Mouse (Mus musculus) hindbrain, embryonic 15.5 days (tissue): ENCODE measurements at regions not wholly inside any gene's neighbourhood (a gene's known extent, or its start where the extent isn't known, plus 50 kb on each side); places are given as distances from the start of the nearest gene placed in this dataset.

ENCODE experiments used
- ATAC-seq: fragments of 200-750 bp; cut with Nextera tagmentation; 2 replicates; pipeline ENCODE4 v1.8.0; 2017; ENCODE audit warnings: low read depth, moderate number of reproducible peaks, moderate TSS enrichment; ENCODE audit not compliant: low FRiP score
- H3K27ac ChIP-seq: fragments of 300-500 bp; sonication (generic); replicated peaks from 2 replicates; pipeline ENCODE4 v1.5.1; 2015; ENCODE audit warnings: mild to moderate bottlenecking, inconsistent platforms
- H3K27me3 ChIP-seq: fragments of 300-500 bp; sonication (generic); 2 replicates; pipeline ENCODE4 v1.6.1; 2015; ENCODE audit warnings: control low read depth, inconsistent platforms
- H3K36me3 ChIP-seq: fragments of 300-500 bp; sonication (generic); 2 replicates; pipeline ENCODE4 v1.6.1; 2015; ENCODE audit warnings: control low read depth, inconsistent platforms
- H3K4me1 ChIP-seq: fragments of 300-500 bp; sonication (generic); replicated peaks from 2 replicates; pipeline ENCODE4 v1.6.1; 2015; ENCODE audit warnings: control low read depth, inconsistent platforms
- H3K4me2 ChIP-seq: fragments of 300-500 bp; sonication (generic); 2 replicates; pipeline ENCODE4 v1.6.1; 2015; ENCODE audit warnings: moderate library complexity, mild to moderate bottlenecking, inconsistent platforms
- H3K4me3 ChIP-seq: fragments of 300-500 bp; sonication (generic); 2 replicates; pipeline ENCODE4 v1.5.1; 2015; ENCODE audit warnings: mild to moderate bottlenecking, inconsistent platforms
- H3K9ac ChIP-seq: fragments of 300-500 bp; sonication (generic); 2 replicates; pipeline ENCODE4 v1.6.1; 2015; ENCODE audit warnings: inconsistent platforms
- H3K9me3 ChIP-seq: fragments of 300-500 bp; sonication (generic); 2 replicates; pipeline ENCODE4 v1.6.1; 2016; ENCODE audit warnings: control low read depth, inconsistent platforms
- WGBS: fragments of 180-500 bp; shearing (Covaris S2); methylation state at CpG from one replicate; pipeline ENCODE4 v1.1.7; 2015; 5-methylcytosine and 5-hydroxymethylcytosine counted together

- H3K4me3 ChIP-seq, result no peak overlapping the region
- H3K27ac ChIP-seq, result 0 out of 2 replicates have a peak overlapping the region, but pooled peaks have one; percentile 10
- H3K4me1 ChIP-seq, result no peaks in the 10 kb centered on the region; the same call in 1 of the 2 replicates
- H3K27me3 ChIP-seq, result no peaks in the 10 kb centered on the region
- H3K36me3 ChIP-seq, result no peaks in the 10 kb centered on the region
- H3K4me2 ChIP-seq, result no peak overlapping the region
- 0 out of 2 replicates have a peak, but pooled peaks cover 3% of the 10 kb centered on the region for H3K9me3 ChIP-seq
- 36% methylated on average over 11 of the region's 11 CpGs for WGBS
- no peak overlapping the region for H3K9ac ChIP-seq
- ATAC-seq, result peak; percentile 83
Observed at GRCm38 (mm10) chr8:103938283-103939230, 162.9 kb upstream of the Cdh5 start.

GRCm38 (mm10) chr8:103940958-103941532 lies 160.4 kb upstream of the Cdh5 start:
- H3K9ac ChIP-seq, result no peak overlapping the region
- H3K4me3 ChIP-seq, result no peak overlapping the region
- no peaks in the 10 kb centered on the region for H3K27me3 ChIP-seq
- no peak overlapping the region for H3K27ac ChIP-seq
- ATAC-seq, result no peak
- no peaks in the 10 kb centered on the region; the same call in 1 of the 2 replicates for H3K4me1 ChIP-seq
- H3K36me3 ChIP-seq, result no peaks in the 10 kb centered on the region
- H3K9me3 ChIP-seq, result 0 out of 2 replicates have a peak, but pooled peaks cover 3% of the 10 kb centered on the region
- H3K4me2 ChIP-seq, result no peak overlapping the region
- WGBS, result 90% methylated on average over 6 of the region's 6 CpGs

DNA sequence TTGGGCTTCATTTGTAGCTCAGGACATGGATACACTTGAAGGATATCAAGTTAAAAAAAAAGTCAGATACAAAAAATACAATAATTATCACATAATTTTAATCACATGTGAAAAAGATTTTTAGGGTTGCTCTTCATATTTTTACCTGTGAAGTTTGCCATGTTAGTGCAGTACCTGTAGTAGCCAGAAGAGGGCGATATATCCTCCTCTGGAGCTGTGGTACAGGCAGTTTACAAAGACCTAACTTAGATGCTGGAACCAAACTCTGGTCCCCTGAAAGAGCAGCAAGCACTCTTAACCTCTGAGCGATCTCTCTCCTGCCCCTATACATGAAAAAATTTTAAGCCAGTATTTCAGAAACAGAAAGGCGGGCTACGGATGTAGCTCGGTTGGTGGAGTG lies 153.0 kb upstream of the Cdh5 start:
- H3K36me3 ChIP-seq, result no peaks in the 10 kb centered on the region
- no peak overlapping the region for H3K4me2 ChIP-seq
- H3K4me1 ChIP-seq, result no peaks in the 10 kb centered on the region
- H3K9me3 ChIP-seq, result no peaks in the 10 kb centered on the region
- H3K27me3 ChIP-seq, result no peaks in the 10 kb centered on the region
- no peak for ATAC-seq
- no peak overlapping the region for H3K9ac ChIP-seq
- no peak overlapping the region for H3K27ac ChIP-seq
- WGBS, result 76% methylated on average over 5 of the region's 5 CpGs
- H3K4me3 ChIP-seq, result no peak overlapping the region

GRCm38 (mm10) chr8:103950460-103950859 lies 151.0 kb upstream of the Cdh5 start:
- ATAC-seq, result no peak
- 82% methylated on average over 4 of the region's 4 CpGs for WGBS
- no peaks in the 10 kb centered on the region for H3K9me3 ChIP-seq

GRCm38 (mm10) chr8:103953586-103953985 lies 147.8 kb upstream of the Cdh5 start:
- Histone ChIP-seq H3K36me3 (no peaks in the 10 kb centered on the region), H3K27ac (no peak overlapping the region), H3K4me1 (no peaks in the 10 kb centered on the region), H3K4me3 (no peak overlapping the region), H3K9me3 (no peaks in the 10 kb centered on the region), H3K9ac (no peak overlapping the region), H3K4me2 (no peak overlapping the region), H3K27me3 (no peaks in the 10 kb centered on the region)
- WGBS, result 96% methylated on average over 2 of the region's 2 CpGs
- no peak for ATAC-seq

More at GRCm38 (mm10) chr8:103950460-103950859, 151.0 kb upstream of the Cdh5 start:
- H3K9ac ChIP-seq, result no peak overlapping the region
- H3K4me2 ChIP-seq, result no peak overlapping the region
- H3K27ac ChIP-seq, result no peak overlapping the region
- H3K4me3 ChIP-seq, result no peak overlapping the region
- H3K27me3 ChIP-seq, result no peaks in the 10 kb centered on the region
- no peaks in the 10 kb centered on the region for H3K4me1 ChIP-seq
- H3K36me3 ChIP-seq, result no peaks in the 10 kb centered on the region

GRCm38 (mm10) chr8:103955568-103956260 lies 145.7 kb upstream of the Cdh5 start:
- no peak overlapping the region for H3K27ac ChIP-seq
- no peaks in the 10 kb centered on the region for H3K9me3 ChIP-seq
- H3K4me2 ChIP-seq, result no peak overlapping the region
- H3K36me3 ChIP-seq, result no peaks in the 10 kb centered on the region
- H3K4me3 ChIP-seq, result no peak overlapping the region
- 85% methylated on average over 4 of the region's 4 CpGs for WGBS
- no peak overlapping the region for H3K9ac ChIP-seq
- no peaks in the 10 kb centered on the region for H3K27me3 ChIP-seq
- no peak for ATAC-seq
- H3K4me1 ChIP-seq, result no peaks in the 10 kb centered on the region

DNA sequence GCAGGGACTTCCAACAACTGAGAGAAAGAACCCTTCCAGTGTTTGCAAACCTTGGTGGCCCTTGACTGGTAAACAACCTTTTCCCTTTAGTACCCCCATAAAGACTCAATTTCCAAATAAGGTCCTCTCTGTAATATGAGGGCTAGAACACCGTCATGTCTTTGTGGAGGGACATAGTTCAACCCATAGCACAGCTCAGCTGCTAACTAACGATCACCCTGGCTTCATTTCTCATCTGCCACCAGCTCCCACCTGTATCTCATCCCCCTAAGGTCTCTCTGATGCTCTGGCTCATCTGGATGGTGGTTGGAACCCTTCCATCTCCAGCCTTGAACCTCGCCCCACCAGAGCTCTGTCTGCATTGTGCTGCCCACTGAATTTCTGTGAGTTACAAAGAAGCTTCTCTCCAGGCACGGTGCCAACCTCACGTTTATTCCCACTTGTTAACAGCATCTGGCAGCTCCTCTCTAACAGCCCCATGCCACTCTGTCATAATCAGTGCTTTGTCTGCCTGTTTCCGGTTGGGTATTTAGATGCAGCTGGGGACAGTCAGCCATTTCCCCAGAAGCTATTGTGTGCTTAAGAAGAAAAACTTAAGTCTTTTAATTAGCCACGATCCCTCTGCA lies 137.0 kb upstream of the Cdh5 start:
- no peaks in the 10 kb centered on the region for H3K36me3 ChIP-seq
- H3K9me3 ChIP-seq, result no peaks in the 10 kb centered on the region
- H3K27ac ChIP-seq, result no peak overlapping the region
- no peaks in the 10 kb centered on the region; the same call in 1 of the 2 replicates for H3K4me1 ChIP-seq
- WGBS, result 42% methylated on average over 7 of the region's 7 CpGs
- no peak overlapping the region for H3K4me3 ChIP-seq
- H3K9ac ChIP-seq, result no peak overlapping the region
- no peaks in the 10 kb centered on the region for H3K27me3 ChIP-seq
- H3K4me2 ChIP-seq, result no peak overlapping the region
- no peak for ATAC-seq

GRCm38 (mm10) chr8:103969929-103970328 lies 131.5 kb upstream of the Cdh5 start:
- Histone ChIP-seq H3K27me3 (no peaks in the 10 kb centered on the region), H3K4me2 (no peak overlapping the region), H3K4me1 (no peaks in the 10 kb centered on the region), H3K4me3 (no peak overlapping the region), H3K9ac (no peak overlapping the region), H3K36me3 (no peaks in the 10 kb centered on the region), H3K9me3 (no peaks in the 10 kb centered on the region), H3K27ac (no peak overlapping the region)
- ATAC-seq, result no peak
- 83% methylated on average over 5 of the region's 5 CpGs for WGBS

DNA sequence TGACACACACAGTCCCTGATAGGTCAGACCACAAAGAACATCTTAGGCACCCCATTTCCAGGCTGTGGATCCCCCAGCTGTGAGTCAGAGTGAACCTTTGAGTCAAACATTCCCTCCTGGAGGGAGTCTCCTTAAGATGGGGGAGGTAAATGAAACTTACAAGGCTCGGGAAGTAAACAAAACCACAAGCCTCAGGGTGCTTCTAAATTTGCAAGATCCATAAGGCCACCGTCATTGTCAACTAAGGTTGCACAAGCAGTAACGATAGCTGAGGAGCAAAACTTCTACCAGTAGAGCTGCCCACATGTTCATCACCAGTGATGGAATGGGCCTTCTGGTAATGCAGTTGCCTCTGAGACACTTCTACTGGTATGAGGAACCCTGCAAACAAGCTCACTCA lies 130.9 kb upstream of the Cdh5 start:
- ATAC-seq, result no peak
- H3K9ac ChIP-seq, result no peak overlapping the region

GRCm38 (mm10) chr8:103970966-103971365 lies 130.5 kb upstream of the Cdh5 start:
- Histone ChIP-seq H3K4me3 (no peak overlapping the region), H3K27me3 (no peaks in the 10 kb centered on the region), H3K9ac (no peak overlapping the region), H3K9me3 (no peaks in the 10 kb centered on the region), H3K36me3 (no peaks in the 10 kb centered on the region), H3K27ac (no peak overlapping the region), H3K4me1 (no peaks in the 10 kb centered on the region), H3K4me2 (no peak overlapping the region)
- 90% methylated on average over 4 of the region's 4 CpGs for WGBS
- ATAC-seq, result no peak

More for the DNA sequence above, 130.9 kb upstream of the Cdh5 start:
- no peaks in the 10 kb centered on the region for H3K27me3 ChIP-seq
- H3K9me3 ChIP-seq, result no peaks in the 10 kb centered on the region
- no peaks in the 10 kb centered on the region for H3K36me3 ChIP-seq
- no peak overlapping the region for H3K4me2 ChIP-seq
- no peaks in the 10 kb centered on the region for H3K4me1 ChIP-seq
- no peak overlapping the region for H3K27ac ChIP-seq
- WGBS, result 92% methylated on average over 3 of the region's 3 CpGs
- no peak overlapping the region for H3K4me3 ChIP-seq

DNA sequence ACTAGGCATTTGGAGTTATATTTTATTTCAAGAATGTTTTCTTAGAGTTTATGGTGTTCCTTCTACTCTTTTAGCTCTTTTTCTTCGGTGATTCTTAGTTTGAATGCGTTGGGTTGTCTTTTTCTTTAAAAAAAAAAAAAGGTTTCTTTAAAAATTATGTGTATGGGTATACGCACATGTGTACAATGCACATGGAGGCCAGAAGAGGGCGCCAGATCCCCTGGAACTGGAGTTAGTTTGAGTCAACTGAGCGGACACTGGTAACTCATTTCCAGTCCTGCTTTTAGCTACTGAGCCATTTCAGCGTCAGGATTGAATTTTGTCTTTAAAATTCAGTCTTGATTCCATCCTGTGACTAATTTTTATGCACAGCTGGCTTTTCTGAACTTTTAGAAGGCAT lies 124.9 kb upstream of the Cdh5 start:
- 75% methylated on average over 6 of the region's 6 CpGs for WGBS
- Histone ChIP-seq H3K9ac (no peak overlapping the region), H3K4me3 (no peak overlapping the region), H3K4me1 (no peaks in the 10 kb centered on the region), H3K4me2 (no peak overlapping the region), H3K36me3 (no peaks in the 10 kb centered on the region), H3K27ac (no peak overlapping the region), H3K27me3 (no peaks in the 10 kb centered on the region), H3K9me3 (no peaks in the 10 kb centered on the region)
- ATAC-seq, result no peak
